Mouse (Mus musculus): ENCODE measurements around the gene Cfap157.

GRCm38 (mm10) chr2:32822643-32823042 is 38.4 kb upstream of the Cfap157 start:
- TF ChIP-seq POLR2A (IDR thresholded peaks at IDR 0.05; ENCODE audit: low read depth, low read length) (no peak), CTCF (conservative IDR thresholded peaks at IDR 0.05; ENCODE audit: insufficient read depth, insufficient read length, low read depth, low read length) (no peak)
